In the genomic region with DNA sequence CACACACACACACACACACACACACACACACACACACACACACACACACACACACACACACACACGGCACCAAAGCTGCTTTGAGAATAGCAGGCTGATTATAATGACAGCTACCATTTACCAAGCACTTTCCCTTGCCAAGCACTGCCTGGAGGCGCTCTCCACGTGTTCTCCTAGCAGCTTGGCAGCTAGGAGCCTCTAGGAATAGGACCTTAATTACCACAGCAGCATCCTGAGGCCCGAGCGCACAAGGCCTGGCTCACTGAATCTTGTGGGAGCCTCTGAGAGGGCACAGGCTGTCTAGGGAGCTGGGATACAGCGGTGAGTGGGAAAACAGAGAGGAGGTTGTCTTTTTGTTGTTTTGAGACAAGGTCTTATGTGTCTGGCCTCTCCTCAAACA, we compare ENCODE assay signal across 13 mouse cellular contexts. TPM values are rescaled to one million over a fixed set of nuclear protein-coding genes. Genes with fewer than 3 reads are reported as not detected.
A peak's percentile ranks its signal among the peaks of the same experiment; 100 is the strongest.
DNase-seq lines count a peak whose midpoint lies in the region; ATAC-seq and TF ChIP-seq lines count a peak whose summit lies in the region.
"Had no signal": no experiment of that assay in that cellular context is flagged by ENCODE, and none has a peak within 500 bp of the region (broad histone marks: within the 10 kb centered on the region; RNA-seq: fewer than 3 reads in every experiment).

No protein-coding gene starts in this region.

- H3K27ac ChIP-seq in hindbrain, embryonic 15.5 days (replicated peaks) = peak overlapping the region; percentile 55; the same call in 1 of the 2 replicates
- H3K27ac ChIP-seq: limb, embryonic 13.5 days had no signal

- intact Hi-C loops in left cerebral cortex, postnatal 14 days (cut with DNase I) = no loop called here
- intact Hi-C loops in gastrocnemius, postnatal 14 days (cut with DNase I; ENCODE audit: low total_unique reads) = loop anchor here (1.0 to 10.0 kb wide), 2 partner anchors 25 to 47 kb away; no protein-coding TSS in a partner anchor

- peaks cover 31% of the 10 kb centered on the region for H3K36me3 ChIP-seq in hindbrain, embryonic 15.5 days

- TF ChIP-seq CTCF in brain, embryonic 14.5 days (IDR thresholded peaks at IDR 0.05; ENCODE audit: borderline replicate concordance, extremely low read depth, insufficient read depth, insufficient read length) = no peak

- DNase-seq in left cerebral cortex, postnatal 14 days (ENCODE audit: low spot score in 2 of 2) = peak; percentile 54 to 93
- DNase-seq in left cerebral cortex, adult 11 months (ENCODE audit: low spot score) = no peak
- peak; percentile 82 for DNase-seq in brain, embryonic 14.5 days (ENCODE audit: low read depth)
- peak; percentile 49 to 65 for DNase-seq in right cerebral cortex, adult 2 months (ENCODE audit: low spot score in 2 of 2)
- no peak for DNase-seq in gastrocnemius, postnatal 14 days
- DNase-seq in lung, postnatal 25 days (ENCODE audit: low spot score) = no peak
- DNase-seq: adrenal gland, postnatal 25 days; heart, postnatal 4 days; thymus, adult 18-20 months had no signal

- no peak overlapping the region for H3K4me2 ChIP-seq in hindbrain, embryonic 15.5 days
- H3K4me2 ChIP-seq: limb, embryonic 13.5 days had no signal

- no peak overlapping the region for H3K4me3 ChIP-seq in hindbrain, embryonic 15.5 days
- H3K4me3 ChIP-seq: limb, embryonic 13.5 days had no signal

- no peak for ATAC-seq in hindbrain, embryonic 15.5 days (ENCODE audit: low FRiP score, low read depth)

- no peak for TF ChIP-seq POLR2A in brain, embryonic 14.5 days (IDR thresholded peaks at IDR 0.05; ENCODE audit: borderline replicate concordance, extremely low read depth, insufficient read depth, insufficient read length, poor library complexity, severe bottlenecking)

- H3K9me3 ChIP-seq in hindbrain, embryonic 15.5 days = no peaks in the 10 kb centered on the region
- H3K9me3 ChIP-seq: limb, embryonic 13.5 days had no signal

- peaks cover 11% of the 10 kb centered on the region; the same call in 1 of the 2 replicates for H3K4me1 ChIP-seq in hindbrain, embryonic 15.5 days (replicated peaks)
- H3K4me1 ChIP-seq: limb, embryonic 13.5 days had no signal

- no peaks in the 10 kb centered on the region for H3K27me3 ChIP-seq in hindbrain, embryonic 15.5 days
- H3K27me3 ChIP-seq: limb, embryonic 13.5 days had no signal

- 45% methylated on average over 6 of the region's 6 CpGs for WGBS in hindbrain, embryonic 15.5 days

- no peak overlapping the region for H3K9ac ChIP-seq in hindbrain, embryonic 15.5 days
- H3K9ac ChIP-seq: limb, embryonic 13.5 days had no signal

RNA-seq across cellular contexts. Expression of gene AC161166.1, which starts 5.4 kb away (rescaled TPM):
- total RNA-seq in left cerebral cortex, postnatal 14 days (2021) = not detected
- not detected in 2 replicates for polyA plus RNA-seq in brain, embryonic 14.5 days (2012; rRNA removed)
- polyA plus RNA-seq in hindbrain, embryonic 15.5 days (2015; fragmentation: Nextera tagmentation; extraction: Ambion mirVana) = 1.00 and 1.5 TPM in 2 replicates
- not detected for total RNA-seq in gastrocnemius, postnatal 14 days (2021)
- total RNA-seq: adrenal gland, postnatal 25 days; granulocyte monocyte progenitor cell, adult 5-6 weeks; heart, postnatal 4 days; MEL had no signal

RNA-seq across cellular contexts. Expression of gene Zfp428, which starts 10.8 kb away (rescaled TPM):
- 10 to 100 TPM; 53.7 to 53.8 TPM for total RNA-seq in left cerebral cortex, postnatal 14 days (2021)
- polyA plus RNA-seq in brain, embryonic 14.5 days (2012; rRNA removed) = 269 and 420 TPM in 2 replicates
- 281 and 307 TPM in 2 replicates for polyA plus RNA-seq in hindbrain, embryonic 15.5 days (2015; fragmentation: Nextera tagmentation; extraction: Ambion mirVana)
- total RNA-seq in gastrocnemius, postnatal 14 days (2021) = 1 to 10 TPM; 6.4 to 8.3 TPM

RNA-seq across cellular contexts. Expression of gene Irgq, which starts 12.8 kb away (rescaled TPM):
- total RNA-seq in left cerebral cortex, postnatal 14 days (2021) = 10 to 100 TPM; 97.0 to 97.6 TPM
- 55.4 and 66.4 TPM in 2 replicates for polyA plus RNA-seq in brain, embryonic 14.5 days (2012; rRNA removed)
- 28.5 and 28.7 TPM in 2 replicates for polyA plus RNA-seq in hindbrain, embryonic 15.5 days (2015; fragmentation: Nextera tagmentation; extraction: Ambion mirVana)
- total RNA-seq in gastrocnemius, postnatal 14 days (2021) = 10 to 100 TPM; 10.5 to 12.8 TPM

RNA-seq across cellular contexts. Expression of gene Pinlyp, which starts 28.3 kb away (rescaled TPM):
- total RNA-seq in left cerebral cortex, postnatal 14 days (2021) = not detected
- polyA plus RNA-seq in brain, embryonic 14.5 days (2012; rRNA removed) = 0.21 and 0.34 TPM in 2 replicates
- 0.25 TPM in 1 of 2 replicates, not detected in the other for polyA plus RNA-seq in hindbrain, embryonic 15.5 days (2015; fragmentation: Nextera tagmentation; extraction: Ambion mirVana)
- total RNA-seq in gastrocnemius, postnatal 14 days (2021) = not detected
- total RNA-seq: adrenal gland, postnatal 25 days; granulocyte monocyte progenitor cell, adult 5-6 weeks; heart, postnatal 4 days; MEL had no signal
- polyA plus RNA-seq: limb, embryonic 13.5 days had no signal

RNA-seq across cellular contexts. Expression of gene Xrcc1, which starts 28.4 kb away (rescaled TPM):
- total RNA-seq in left cerebral cortex, postnatal 14 days (2021) = 10 to 100 TPM; 34.7 to 37.8 TPM
- 71.6 and 84.1 TPM in 2 replicates for polyA plus RNA-seq in brain, embryonic 14.5 days (2012; rRNA removed)
- polyA plus RNA-seq in hindbrain, embryonic 15.5 days (2015; fragmentation: Nextera tagmentation; extraction: Ambion mirVana) = 66.2 and 72.1 TPM in 2 replicates
- 10 to 100 TPM; 16.5 to 18.5 TPM for total RNA-seq in gastrocnemius, postnatal 14 days (2021)

Comparison
In these comparisons a context has a peak if more than half of its experiments do, and no peak if none do; other contexts are left out.
1. DNase-seq: peak in left cerebral cortex, postnatal 14 days (2 of 2), brain, embryonic 14.5 days (single experiment) and right cerebral cortex, adult 2 months (2 of 2); none in left cerebral cortex, adult 11 months (single experiment), gastrocnemius, postnatal 14 days (single experiment) and lung, postnatal 25 days (single experiment).
2. RNA of gene Zfp428, which starts 10.8 kb away (total RNA-seq): 53.7 to 53.8 TPM in left cerebral cortex, postnatal 14 days; 6.4 to 8.3 TPM in gastrocnemius, postnatal 14 days; every median in the first group is over 4 times any median in the second.
3. RNA of gene Irgq, which starts 12.8 kb away (total RNA-seq): 97.0 to 97.6 TPM in left cerebral cortex, postnatal 14 days; 10.5 to 12.8 TPM in gastrocnemius, postnatal 14 days; every median in the first group is over 4 times any median in the second.